Mouse (Mus musculus) heart, postnatal 25 days (tissue): ENCODE results near the gene Palm2. TPM values are rescaled to one million over a fixed set of nuclear protein-coding genes. Genes with fewer than 3 reads are reported as not detected.
A peak's percentile ranks its signal among the peaks of the same experiment; 100 is the strongest.

Source experiments
- DNase-seq: peaks from one replicate; pipeline ENCODE4 v3.0.0; 2022; ENCODE audit warnings: low spot score
- intact Hi-C: fragments of 180-260 bp; cut with DNase I; formaldehyde crosslinking; loops from one replicate; pipeline ENCODE4 v1.15.1; 2025
- total RNA-seq, 2 experiments: library from RNA; stranded (reverse); gene quantifications; 2 replicates each; pipeline ENCODE4 v1.2.3; 2021

The Palm2 gene
- total RNA-seq, 2 experiments from 2014 or later: 13.9 to 14.8 TPM

DNA sequence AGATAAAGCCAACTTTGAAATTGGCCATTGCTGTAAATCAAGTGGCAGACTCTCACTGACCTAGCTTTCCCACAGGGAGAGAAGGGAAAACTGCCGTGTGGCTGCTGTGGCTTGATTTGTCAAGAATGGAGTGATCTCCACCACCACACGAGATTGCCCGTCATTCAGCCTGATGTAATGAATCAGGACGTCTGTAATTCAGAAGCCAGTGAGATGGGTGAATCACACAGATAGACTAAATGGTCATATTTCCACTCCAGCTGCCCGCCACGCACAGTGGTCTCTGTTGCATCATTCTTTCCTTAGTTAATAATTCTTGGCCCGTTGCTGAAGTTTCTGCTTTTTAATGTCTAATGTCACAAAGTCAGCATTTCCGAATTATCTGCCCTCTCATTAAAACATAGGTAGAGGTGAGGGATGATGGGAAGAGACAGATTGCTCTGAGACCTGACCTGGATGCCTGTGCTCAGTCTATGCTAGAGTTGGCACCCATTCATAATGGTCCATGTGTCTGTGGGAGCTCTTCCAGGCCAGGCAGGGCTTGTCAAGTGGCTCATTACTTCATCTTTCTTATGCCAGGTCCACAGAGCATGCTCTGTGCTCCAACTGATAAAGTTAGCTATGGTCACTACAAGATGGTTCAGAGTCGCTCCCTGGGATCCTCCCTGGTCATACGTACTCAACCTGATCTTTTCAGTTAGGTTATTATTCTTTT, 168.0 kb downstream of the Palm2 start:
- no peak for DNase-seq
- intact Hi-C loops: no loop called here

- intact Hi-C loops: loop anchor here (2.0 to 5.0 kb wide), 3 partner anchors 39 to 144 kb away; no protein-coding TSS in a partner anchor
- no peak for DNase-seq
Measured at GRCm38 (mm10) chr4:57606258-57606657, 172.2 kb downstream of the Palm2 start.

DNA sequence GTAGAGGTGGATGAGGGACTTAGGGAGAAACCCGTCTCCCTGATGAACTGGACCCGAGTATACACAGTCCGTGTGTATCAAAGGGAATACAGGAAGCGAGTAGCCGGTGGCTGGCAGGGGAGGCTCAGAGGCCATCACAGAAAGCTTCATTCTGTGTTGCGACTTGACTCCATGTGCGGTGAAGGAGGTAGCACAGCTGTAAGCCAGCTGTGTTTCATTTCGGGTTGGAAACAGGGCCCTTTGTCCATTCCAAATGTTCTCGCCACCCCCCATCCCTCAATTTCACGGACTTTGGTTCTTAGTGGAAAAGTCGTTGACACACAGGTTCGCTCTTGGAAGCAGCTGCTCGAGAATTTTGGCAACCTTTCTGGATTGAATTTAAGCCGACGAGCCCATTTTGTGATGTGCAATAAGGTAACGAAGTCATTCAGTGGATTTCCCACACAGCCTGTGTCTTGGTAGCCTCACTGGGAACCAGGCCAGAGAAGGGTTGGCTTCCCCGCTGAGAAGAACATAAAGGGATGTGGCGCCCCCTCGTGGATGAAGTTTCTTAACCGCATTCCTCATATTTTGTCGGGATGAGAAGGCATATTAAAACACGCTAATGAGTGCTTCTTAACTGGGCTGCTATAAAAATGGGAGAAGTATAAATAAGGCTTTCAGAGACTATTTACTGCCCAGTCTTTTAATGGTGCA, 173.3 kb downstream of the Palm2 start:
- intact Hi-C loops: loop anchor here (2.0 to 5.0 kb wide), 3 partner anchors 41 to 145 kb away; no protein-coding TSS in a partner anchor
- peak; percentile 64 for DNase-seq

DNA sequence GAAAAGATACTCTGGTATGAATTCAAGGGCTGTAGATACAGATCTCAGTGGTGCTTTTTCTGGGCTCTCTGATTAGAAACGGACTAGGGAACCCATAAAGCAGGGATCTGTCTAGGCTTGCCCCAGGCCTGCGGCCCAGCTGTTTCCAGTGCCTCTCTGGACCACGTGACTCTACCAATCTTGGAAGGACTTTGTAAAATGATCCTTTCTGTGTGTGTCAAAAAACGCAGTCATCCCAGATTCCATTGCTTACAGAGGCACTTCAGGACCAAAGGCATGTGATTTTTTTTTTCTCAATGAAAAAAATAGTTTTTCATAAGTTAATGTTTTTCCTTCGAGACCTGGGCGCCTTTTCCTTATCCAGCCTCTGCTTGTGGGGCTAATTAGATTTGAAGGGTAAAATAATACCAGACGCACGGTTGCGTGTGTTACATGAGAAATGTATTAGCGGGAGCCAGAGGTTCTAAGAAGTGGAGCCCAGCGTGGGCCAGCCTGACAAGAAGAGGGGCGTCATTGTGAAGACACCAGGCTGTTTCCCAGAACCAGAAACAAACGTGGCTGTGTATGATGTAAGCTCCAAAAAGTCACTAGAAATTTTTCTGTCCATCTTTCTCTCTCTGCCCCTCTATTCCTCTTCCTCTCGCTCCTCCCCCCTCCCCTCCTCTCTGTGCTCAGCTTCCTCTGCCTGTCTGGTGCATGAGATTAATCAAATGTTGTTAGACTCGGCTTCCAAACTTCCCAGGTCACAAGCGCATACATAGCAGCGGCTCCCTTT, 177.4 kb downstream of the Palm2 start:
- DNase-seq: no peak
- intact Hi-C loops: loop anchor here (2.0 kb wide), 1 partner anchor 243 kb away; no protein-coding TSS in a partner anchor

GRCm38 (mm10) chr4:57612716-57613115, 178.7 kb downstream of the Palm2 start:
- intact Hi-C loops: loop anchor here (2.0 kb wide), 1 partner anchor 244 kb away; no protein-coding TSS in a partner anchor

GRCm38 (mm10) chr4:57614686-57615085, 180.6 kb downstream of the Palm2 start:
- no peak for DNase-seq
- intact Hi-C loops: no loop called here

More at GRCm38 (mm10) chr4:57612716-57613115, 178.7 kb downstream of the Palm2 start:
- no peak for DNase-seq

- intact Hi-C loops: no loop called here
- DNase-seq: no peak
Measured at GRCm38 (mm10) chr4:57618743-57619142, 184.7 kb downstream of the Palm2 start.

DNA sequence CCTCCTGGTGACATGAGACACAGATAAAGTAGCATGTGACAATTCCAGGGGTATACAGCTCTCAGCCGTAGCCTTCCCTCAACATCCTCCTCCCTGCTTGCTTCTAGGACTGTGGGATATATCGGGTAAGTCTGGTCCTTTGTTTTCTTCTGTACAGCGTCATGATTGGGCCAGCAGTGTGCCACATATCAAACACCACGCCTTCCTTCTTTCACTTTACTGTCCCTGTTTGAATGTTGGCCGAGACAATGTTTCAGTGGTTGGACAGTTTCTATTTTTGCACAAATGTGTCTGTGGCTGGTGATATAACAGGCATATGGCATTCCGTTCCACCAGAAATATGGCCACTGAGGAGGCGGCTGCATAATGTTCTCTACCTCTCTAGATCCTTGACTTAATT, 188.8 kb downstream of the Palm2 start:
- no peak for DNase-seq
- intact Hi-C loops: no loop called here

- no peak for DNase-seq
- intact Hi-C loops: no loop called here
Measured at GRCm38 (mm10) chr4:57624819-57625218, 190.8 kb downstream of the Palm2 start.

GRCm38 (mm10) chr4:57625306-57625705, 191.3 kb downstream of the Palm2 start:
- intact Hi-C loops: no loop called here

DNA sequence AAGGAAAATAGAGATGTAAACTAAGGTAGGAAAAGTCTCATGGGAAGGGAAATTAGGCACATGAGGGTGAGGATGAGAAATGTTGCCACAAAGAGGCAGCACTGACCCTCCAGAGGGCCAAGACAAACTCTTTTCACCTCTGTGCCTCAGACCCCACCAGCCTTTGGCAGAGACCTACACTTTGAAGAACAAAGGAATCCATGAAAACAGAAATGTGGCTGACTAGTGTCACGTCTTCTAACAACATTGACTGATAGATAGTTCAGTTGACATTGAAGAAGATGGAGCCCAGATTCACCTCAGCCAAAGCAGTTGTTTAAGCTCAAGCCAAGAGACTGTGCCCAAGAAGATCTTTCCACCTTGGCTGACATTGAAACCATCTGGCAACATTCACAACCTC, 191.7 kb downstream of the Palm2 start:
- no peak for DNase-seq
- intact Hi-C loops: no loop called here

More at GRCm38 (mm10) chr4:57625306-57625705, 191.3 kb downstream of the Palm2 start:
- DNase-seq: no peak

DNA sequence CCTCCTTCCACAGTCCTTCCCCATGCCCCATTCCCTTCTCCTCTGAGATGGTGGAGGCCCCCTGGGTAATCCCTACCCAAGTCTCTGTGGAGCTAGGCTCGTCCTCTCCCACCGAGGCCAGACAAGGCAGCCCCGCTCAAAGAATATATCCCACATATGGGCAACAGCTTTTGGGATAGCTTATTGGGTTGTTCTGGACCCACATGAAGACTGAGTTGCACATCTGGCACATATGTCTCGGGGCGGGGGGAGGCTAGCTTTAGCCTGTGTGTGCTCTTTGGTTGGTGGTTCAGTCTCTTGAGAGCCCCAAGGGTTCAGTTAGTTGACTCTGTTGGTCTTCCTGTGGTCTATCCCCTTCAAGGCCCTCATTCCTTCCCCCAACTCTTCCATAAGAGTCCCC, 192.9 kb downstream of the Palm2 start:
- intact Hi-C loops: no loop called here
- no peak for DNase-seq

DNA sequence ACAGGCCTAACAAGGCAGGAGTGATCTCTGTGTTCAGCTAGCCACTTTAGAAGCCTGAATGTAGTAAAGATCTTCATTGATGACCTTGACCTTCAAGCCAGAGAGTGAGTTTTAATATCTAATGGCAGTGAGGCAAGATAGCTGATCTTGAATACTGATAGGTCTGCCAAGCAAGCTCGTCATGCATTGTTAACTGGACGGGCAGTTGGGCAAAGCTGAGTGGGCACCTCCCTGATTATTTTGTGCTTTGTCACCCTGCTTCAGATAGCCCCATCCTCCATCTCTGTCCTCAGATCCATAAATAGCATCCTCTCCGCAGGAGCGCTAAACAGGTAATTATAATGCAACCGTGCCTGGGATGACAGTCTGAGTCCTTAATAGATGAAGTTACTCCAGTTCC, 198.3 kb downstream of the Palm2 start:
- DNase-seq: no peak

DNA sequence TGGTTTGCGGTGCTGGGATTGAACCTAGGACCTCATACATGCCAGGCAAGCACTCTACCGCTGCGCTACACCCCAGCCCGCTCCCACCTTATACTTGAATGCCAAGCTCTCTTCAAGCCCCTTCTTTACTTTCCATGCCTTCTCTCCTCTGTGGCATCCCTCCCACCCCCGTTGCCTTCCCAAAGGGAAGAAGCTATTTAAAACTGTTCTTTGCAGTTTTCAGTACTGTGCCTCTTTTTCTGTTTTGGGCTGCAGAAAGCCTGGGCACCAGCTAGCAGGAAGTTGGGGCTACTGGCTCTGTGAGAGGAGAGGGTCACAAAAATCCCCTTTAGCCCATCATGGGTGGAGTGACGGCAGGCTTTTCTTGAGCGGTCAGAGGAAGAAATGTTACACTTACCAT, 199.0 kb downstream of the Palm2 start:
- intact Hi-C loops: no loop called here
- DNase-seq: no peak

More for the DNA sequence above, 198.3 kb downstream of the Palm2 start:
- intact Hi-C loops: no loop called here

DNA sequence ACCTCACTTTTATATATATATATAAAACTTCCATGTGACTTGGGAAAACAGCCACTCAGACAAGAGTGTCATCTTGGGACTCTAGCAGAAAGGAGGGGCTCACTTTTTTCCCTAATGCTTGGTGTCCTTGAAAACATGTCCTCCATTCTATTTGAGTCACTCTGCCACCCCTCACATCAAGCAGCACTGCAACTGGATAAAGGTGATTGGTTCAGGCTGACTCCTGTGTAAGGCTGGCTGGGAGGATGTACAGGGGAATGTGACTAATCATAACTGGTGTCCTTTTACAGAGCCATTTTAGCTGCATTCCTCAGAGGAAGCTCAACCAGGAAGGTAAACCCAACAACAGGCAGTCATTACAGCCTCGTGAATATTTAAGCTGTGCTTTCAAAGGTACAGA, 200.9 kb downstream of the Palm2 start:
- intact Hi-C loops: no loop called here
- no peak for DNase-seq

DNA sequence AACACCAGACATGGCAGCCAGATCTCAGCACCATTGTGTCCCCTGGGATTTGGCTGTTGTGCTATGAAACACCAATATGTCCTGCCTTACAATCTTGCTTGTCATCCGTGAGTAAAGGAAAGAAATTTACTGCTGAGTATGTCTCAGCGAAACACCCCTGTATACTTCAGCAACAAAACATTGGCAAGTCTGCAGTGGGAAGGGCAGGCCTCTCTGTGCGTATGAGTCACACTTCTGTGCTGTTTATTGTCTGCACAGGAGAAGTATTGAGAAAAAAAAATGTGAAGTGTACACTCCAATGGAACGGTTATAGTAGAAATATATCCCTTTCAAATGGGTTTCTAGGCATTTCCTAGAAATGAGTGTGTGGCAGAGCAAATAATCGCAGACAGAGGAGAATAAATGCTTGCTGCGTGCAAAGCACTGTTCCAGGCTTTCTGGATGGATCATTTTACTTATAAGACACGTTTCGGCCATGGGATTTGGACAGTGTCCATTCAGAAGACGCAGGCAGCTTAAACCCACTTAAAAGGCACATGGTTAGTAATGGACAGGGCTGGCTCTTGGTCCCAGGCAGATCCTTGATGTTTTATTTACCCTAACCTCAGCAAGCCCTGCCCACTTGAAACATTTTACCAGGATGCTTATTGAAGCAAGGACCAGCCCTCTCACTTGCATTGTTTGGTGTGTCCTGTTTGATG, 202.9 kb downstream of the Palm2 start:
- DNase-seq: no peak
- intact Hi-C loops: no loop called here

DNA sequence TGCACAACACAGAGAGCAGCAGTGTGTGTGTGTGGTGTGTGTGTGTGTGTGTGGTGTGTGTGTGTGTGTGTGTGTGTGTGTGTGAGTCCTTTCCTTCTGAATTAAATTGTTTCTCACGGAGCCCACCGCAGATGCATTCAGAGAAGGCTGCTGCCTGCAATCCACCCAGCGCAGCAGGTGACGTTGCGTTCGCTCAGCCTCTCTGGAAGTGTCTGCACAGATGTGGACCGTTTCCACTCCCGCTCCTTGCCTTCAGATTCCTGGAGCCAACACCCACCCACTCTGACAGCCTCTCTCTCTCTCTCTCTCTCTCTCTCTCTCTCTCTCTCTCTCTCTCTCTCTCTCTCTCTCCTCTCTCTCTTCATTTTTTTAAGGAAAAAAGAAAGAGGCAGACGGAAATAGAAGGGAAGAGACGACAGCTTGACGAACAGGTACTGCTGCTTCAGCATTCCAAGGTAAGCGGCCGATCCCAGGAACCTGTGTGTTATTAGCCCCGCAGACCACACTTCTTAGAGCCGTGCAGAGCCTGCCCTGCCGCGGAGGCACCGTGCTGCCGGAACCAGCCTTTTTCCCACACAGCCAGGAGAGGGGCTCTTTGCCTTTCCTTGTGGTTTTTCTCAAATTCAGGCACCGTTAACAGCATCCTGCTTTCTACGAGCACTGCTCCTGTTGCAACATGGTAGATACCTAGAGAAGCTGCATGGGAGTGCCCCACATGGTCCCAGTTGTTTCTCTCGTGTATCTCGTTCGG, 203.8 kb downstream of the Palm2 start:
- intact Hi-C loops: no loop called here
- no peak for DNase-seq

DNA sequence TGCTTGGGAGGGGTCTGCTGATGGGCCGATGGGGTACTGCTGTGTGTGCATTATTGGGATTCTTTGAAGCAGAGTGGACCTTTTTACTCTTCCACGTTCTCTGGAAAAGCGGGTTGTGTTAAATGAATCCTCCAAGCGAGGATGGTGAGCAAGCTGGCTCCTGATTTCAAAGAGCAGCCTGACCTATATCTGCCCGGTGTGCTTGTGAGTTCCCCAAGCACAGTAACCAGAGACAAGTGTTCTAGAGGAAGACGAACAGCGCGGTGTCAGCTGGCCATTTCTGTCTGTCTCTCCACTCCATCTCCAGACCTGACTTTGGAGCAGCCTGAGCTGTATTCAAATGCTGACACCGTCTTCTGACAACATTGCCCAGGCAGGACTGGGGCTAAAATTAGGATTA, 204.9 kb downstream of the Palm2 start:
- intact Hi-C loops: no loop called here

DNA sequence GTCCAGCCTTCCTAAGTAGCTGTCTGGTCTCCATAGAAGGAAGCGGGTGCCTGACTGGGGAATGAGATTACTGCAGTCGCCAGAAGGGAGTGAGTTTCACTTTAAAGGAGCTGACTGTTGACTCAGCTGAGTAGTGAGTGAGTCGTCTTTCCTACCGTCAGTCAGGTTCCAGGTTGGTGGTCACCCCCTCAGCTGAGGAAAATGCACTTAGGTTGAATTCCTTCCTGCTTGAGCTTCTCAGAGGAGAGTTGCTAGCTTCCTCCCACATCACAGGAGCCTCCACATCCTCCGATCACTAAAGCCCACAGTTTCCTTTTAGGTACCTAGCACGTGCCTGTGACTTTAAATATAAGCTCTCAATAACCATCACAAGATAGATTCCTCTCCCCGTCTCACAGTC, 206.2 kb downstream of the Palm2 start:
- intact Hi-C loops: no loop called here
- no peak for DNase-seq

More for the DNA sequence above, 204.9 kb downstream of the Palm2 start:
- DNase-seq: no peak
